Mouse (Mus musculus) kidney, embryonic 15.5 days (tissue): ENCODE data around the gene Snta1. TPM values are rescaled to one million over a fixed set of nuclear protein-coding genes. Genes with fewer than 3 reads are reported as not detected.

Experiments used
- ATAC-seq: fragments of 200-750 bp; cut with Nextera tagmentation; replicated peaks from 2 replicates; pipeline ENCODE4 v1.8.0; 2017; ENCODE audit warnings: moderate TSS enrichment; ENCODE audit not compliant: low FRiP score
- H3K27ac ChIP-seq: fragments of 300-500 bp; sonication (generic); 2 replicates; pipeline ENCODE4 v1.5.1; 2015; ENCODE audit warnings: mild to moderate bottlenecking, inconsistent platforms
- H3K27me3 ChIP-seq: fragments of 300-500 bp; sonication (generic); 2 replicates; pipeline ENCODE4 v1.6.1; 2015; ENCODE audit warnings: inconsistent platforms
- H3K36me3 ChIP-seq: fragments of 300-500 bp; sonication (generic); 2 replicates; pipeline ENCODE4 v1.6.1; 2015; ENCODE audit warnings: inconsistent platforms
- H3K4me1 ChIP-seq: fragments of 300-500 bp; sonication (generic); 2 replicates; pipeline ENCODE4 v1.6.1; 2015; ENCODE audit warnings: inconsistent platforms
- H3K4me2 ChIP-seq: fragments of 300-500 bp; sonication (generic); 2 replicates; pipeline ENCODE4 v1.6.1; 2015; ENCODE audit warnings: moderate library complexity, mild to moderate bottlenecking, inconsistent platforms
- H3K4me3 ChIP-seq: fragments of 300-500 bp; sonication (generic); replicated peaks from 2 replicates; pipeline ENCODE4 v1.5.1; 2015; ENCODE audit warnings: mild to moderate bottlenecking, inconsistent platforms
- H3K9ac ChIP-seq: fragments of 300-500 bp; sonication (generic); 2 replicates; pipeline ENCODE4 v1.6.1; 2015; ENCODE audit warnings: mild to moderate bottlenecking, inconsistent platforms
- H3K9me3 ChIP-seq: fragments of 300-500 bp; sonication (generic); replicated peaks from 2 replicates; pipeline ENCODE4 v1.6.1; 2016; ENCODE audit warnings: inconsistent platforms
- WGBS: fragments of 180-500 bp; shearing (Covaris S2); methylation state at CpG from one replicate; pipeline ENCODE4 v1.1.7; 2015; ENCODE audit warnings: mixed read lengths; 5-methylcytosine and 5-hydroxymethylcytosine counted together
- polyA plus RNA-seq: library from polyadenylated mRNA; unstranded; fragments of >200 nt; fragmentation: Nextera tagmentation; extraction: Ambion mirVana; gene quantifications from 2 replicates; pipeline ENCODE4 v1.2.1, GENCODE M21; 2015

The Snta1 gene
- polyA plus RNA-seq = 12.0 and 12.7 TPM in 2 replicates

DNA sequence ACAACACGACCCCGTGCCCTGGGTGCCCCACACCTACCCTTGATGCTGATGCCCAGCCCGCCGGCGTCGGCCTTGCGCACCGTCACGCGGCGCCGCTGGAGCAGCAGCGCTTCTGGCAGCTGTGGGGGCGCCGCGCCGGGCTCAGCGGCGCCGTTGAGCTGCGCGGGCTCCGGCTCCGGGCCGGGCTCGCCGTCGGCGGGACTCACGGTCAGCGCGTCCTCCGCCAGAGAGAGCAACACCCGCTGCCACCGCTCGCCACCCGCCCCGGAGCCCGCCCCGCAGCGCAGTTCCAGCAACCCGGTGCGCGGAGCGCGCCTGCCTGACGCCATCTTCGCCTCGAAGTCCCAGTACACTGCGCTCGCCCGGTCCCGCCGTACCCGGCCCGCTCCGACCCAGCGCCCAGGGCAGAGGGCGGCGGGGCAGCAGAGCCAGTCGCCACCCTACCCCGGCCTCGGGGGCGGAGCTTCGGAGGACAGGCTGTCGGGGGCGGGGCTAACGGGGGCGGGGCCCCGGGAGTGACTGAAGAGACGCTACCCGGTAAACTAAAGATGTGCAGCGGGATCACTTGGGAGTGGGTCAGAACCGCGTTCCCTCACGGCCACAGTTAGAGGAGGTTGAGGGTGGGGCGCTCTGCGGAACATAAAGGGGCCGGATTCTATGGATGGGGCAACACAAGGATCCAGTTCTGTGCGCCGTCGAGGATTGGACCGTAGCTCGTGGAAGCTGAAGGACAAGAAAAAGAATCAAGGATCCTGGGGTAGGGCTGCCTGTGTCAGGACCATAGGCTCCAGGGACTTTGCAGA lies at the start of gene Snta1:
TSS of gene Snta1 (minus strand) at position 457 of the 803 bp plus-strand sequence.
- H3K9me3 ChIP-seq = no peaks in the 10 kb centered on the region
- peak; percentile 89 for ATAC-seq
- H3K27ac ChIP-seq = 0 out of 2 replicates have a peak within 1 kb of the TSS, but pooled peaks have one; percentile 41
- peak within 1 kb of the TSS; percentile 69 for H3K9ac ChIP-seq
- H3K27me3 ChIP-seq = peaks cover 10% of the 10 kb centered on the region; the same call in 1 of the 2 replicates
- peak within 1 kb of the TSS; percentile 90 for H3K4me2 ChIP-seq
- peaks cover 27% of the 10 kb centered on the region for H3K4me1 ChIP-seq
- H3K4me3 ChIP-seq = peak within 1 kb of the TSS; percentile 76
- 2% methylated on average over 84 of the region's 84 CpGs for WGBS
- H3K36me3 ChIP-seq = no peaks in the 10 kb centered on the region

DNA sequence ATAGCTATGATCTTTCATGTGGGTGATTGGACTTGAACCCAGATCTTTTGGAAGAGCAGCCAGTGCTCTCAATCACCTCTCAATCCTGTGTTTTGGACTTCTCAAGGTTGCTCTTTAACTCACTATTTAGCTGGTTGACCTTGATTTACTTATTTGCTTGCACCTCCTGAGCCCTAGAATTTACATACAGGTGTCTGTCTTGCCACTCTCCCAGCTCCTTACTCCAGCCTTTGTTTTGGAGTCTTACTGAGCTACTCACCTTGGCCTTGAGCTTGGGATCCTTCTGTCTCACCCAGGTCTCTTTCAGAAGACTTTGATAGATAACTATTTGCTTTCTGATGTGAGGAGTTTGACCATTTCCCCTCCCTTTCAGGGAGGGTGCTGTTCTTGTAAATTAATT lies 48.7 kb upstream of the Snta1 start:
- H3K27ac ChIP-seq = 0 out of 2 replicates have a peak overlapping the region, but pooled peaks have one; percentile 9
- peaks cover 11% of the 10 kb centered on the region for H3K36me3 ChIP-seq
- no peak overlapping the region for H3K4me3 ChIP-seq
- no peak for ATAC-seq
- H3K27me3 ChIP-seq = no peaks in the 10 kb centered on the region
- no peak overlapping the region for H3K4me2 ChIP-seq
- no peak overlapping the region for H3K9ac ChIP-seq
- no peaks in the 10 kb centered on the region for H3K9me3 ChIP-seq
- H3K4me1 ChIP-seq = peaks cover 32% of the 10 kb centered on the region

DNA sequence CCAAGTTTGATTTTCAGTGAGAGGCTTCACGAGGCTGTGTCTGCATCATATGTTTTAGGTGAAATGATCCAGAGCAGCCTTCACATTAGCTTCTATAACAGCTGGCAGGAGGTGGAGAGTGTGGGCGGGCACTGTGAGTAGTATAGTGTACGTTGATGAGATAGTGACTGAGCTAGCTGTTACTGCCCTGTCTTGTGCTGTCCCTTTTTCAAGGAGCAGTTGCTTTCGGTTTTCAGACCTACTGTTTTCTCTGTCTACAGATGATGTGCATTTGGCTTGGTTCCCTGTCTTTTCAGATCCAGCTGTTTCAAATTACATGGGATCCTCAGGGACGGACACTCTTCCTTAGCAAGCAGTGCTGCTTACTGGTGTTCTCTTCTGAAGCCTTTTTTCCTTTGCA lies 47.9 kb upstream of the Snta1 start:
- Histone ChIP-seq H3K9me3 (no peaks in the 10 kb centered on the region), H3K4me3 (no peak overlapping the region), H3K4me2 (peak overlapping the region; percentile 25; the same call in 1 of the 2 replicates), H3K4me1 (peaks cover 32% of the 10 kb centered on the region), H3K36me3 (peaks cover 11% of the 10 kb centered on the region), H3K27me3 (no peaks in the 10 kb centered on the region), H3K9ac (no peak overlapping the region), H3K27ac (peak overlapping the region; percentile 87)
- 29% methylated on average over 5 of the region's 5 CpGs for WGBS
- ATAC-seq = peak; percentile 58; the same call in 1 of the 2 replicates

DNA sequence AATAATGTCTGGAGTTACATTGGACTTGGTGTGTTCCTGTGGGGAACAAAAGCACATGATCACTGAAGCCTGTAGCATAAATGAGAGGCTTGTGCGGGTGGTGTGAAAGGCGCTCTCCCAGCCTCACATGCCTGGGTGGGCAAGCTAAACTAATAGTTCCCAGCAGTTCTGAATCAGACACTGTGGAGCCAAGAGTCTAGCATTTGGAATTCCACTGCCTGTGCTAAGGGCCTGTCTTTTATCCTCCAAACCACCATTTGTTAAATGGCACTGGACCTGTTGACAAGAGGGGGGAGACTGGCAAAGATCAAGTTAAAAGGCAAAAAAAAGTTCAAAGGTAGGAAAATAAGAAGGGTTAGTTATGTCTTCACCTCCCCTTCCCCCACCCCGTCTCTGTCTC lies 46.7 kb upstream of the Snta1 start:
- Histone ChIP-seq H3K9me3 (no peaks in the 10 kb centered on the region), H3K4me3 (no peak overlapping the region), H3K27ac (peak overlapping the region; percentile 87), H3K36me3 (peaks cover 11% of the 10 kb centered on the region), H3K9ac (no peak overlapping the region), H3K4me2 (no peak overlapping the region), H3K4me1 (peaks cover 28% of the 10 kb centered on the region), H3K27me3 (no peaks in the 10 kb centered on the region)
- peak; percentile 87 for ATAC-seq
- WGBS = 33% methylated on average over 3 of the region's 3 CpGs

DNA sequence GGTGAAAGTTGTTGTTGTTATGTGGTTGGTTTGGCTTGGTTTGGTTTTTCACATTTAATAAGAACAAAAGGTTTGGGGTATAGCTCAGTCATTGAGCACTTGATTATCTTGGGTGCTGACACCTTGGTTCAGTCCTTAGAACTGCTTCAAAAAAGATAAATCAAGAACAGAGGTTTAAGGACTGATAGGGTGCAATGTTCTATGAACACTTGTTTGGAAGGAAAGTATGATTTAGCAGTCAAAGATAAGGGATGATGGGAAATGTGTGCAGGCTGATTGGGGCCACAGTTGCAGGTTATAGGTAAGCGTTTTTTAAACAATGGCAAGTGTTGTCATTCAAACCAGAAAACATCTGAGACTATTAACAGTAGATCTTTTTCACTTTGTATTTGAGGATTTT lies 46.2 kb upstream of the Snta1 start:
- no peak for ATAC-seq
- Histone ChIP-seq H3K9me3 (no peaks in the 10 kb centered on the region), H3K27me3 (no peaks in the 10 kb centered on the region), H3K4me3 (no peak overlapping the region), H3K4me1 (peaks cover 28% of the 10 kb centered on the region), H3K27ac (peak overlapping the region; percentile 87), H3K4me2 (no peak overlapping the region), H3K36me3 (peaks cover 11% of the 10 kb centered on the region), H3K9ac (no peak overlapping the region)
- 64% methylated on average over 1 of the region's 1 CpGs for WGBS

DNA sequence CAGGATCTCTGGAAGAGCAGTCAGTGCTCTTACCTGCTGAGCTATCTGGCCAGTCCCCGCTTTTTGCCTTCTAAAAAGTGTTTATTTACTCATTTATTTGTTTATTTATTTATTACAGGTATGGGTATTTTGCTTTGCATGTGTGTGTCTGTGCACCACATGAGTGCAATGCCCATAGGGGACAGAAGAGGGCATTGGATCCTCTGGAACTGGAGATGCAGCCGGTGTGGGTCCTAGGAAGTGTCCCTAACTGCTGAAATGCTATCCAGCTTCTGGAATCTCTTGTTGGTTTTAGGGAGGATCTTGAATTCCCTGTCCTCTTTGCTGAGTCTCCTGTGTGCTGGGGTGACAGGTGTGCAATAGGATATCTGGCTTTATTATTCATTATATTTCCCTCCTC lies 45.1 kb upstream of the Snta1 start:
- Histone ChIP-seq H3K4me1 (peaks cover 28% of the 10 kb centered on the region), H3K9ac (no peak overlapping the region), H3K36me3 (peaks cover 13% of the 10 kb centered on the region), H3K27me3 (no peaks in the 10 kb centered on the region), H3K4me2 (no peak overlapping the region), H3K27ac (no peak overlapping the region), H3K9me3 (no peaks in the 10 kb centered on the region), H3K4me3 (no peak overlapping the region)
- no peak for ATAC-seq
- WGBS = 90% methylated on average over 2 of the region's 2 CpGs

DNA sequence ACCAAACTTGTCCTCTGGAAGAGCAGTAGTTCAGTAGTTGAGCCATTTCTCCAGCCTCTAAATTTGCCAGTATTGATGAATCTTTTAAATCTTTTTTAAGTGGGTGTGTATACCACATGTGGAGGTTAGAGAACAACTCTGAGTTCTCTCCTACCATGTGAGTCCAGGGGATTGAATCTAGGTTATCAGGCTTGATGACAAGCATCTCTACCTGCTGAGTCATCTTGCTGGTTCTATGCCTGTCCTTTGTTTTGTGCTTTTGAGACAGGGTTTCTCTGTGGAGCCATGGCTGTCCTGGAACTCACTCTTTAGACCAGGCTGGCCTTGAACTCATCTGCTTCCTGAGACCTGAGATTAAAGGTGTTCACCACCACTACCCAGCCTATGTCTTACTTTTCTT lies 40.7 kb upstream of the Snta1 start:
- Histone ChIP-seq H3K4me2 (no peak overlapping the region), H3K9ac (no peak overlapping the region), H3K4me3 (no peak overlapping the region), H3K9me3 (no peaks in the 10 kb centered on the region), H3K4me1 (no peaks in the 10 kb centered on the region), H3K27ac (no peak overlapping the region), H3K27me3 (no peaks in the 10 kb centered on the region), H3K36me3 (peaks cover 16% of the 10 kb centered on the region)
- no peak for ATAC-seq

DNA sequence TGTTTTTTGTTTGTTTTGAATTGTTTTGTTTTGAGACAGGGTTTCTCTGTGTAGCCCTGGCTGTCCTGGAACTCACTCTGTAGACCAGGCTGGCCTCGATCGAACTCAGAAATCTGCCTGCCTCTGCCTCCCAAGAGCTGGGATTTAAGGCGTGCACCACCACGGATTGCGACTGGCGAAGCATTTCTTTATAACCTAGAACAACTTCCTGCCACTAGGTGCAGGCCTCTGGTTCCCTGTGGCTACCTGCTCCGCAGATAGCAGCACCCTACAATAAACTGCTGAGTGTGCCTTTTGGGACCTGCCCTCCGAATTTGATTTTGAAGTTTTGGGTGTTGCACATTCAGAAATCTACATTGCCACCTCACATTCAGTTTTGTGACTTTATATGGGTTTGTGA lies 39.9 kb upstream of the Snta1 start:
- H3K27me3 ChIP-seq = no peaks in the 10 kb centered on the region
- peaks cover 15% of the 10 kb centered on the region for H3K36me3 ChIP-seq
- no peak overlapping the region for H3K9ac ChIP-seq
- no peak overlapping the region for H3K4me2 ChIP-seq
- H3K4me3 ChIP-seq = no peak overlapping the region
- no peak overlapping the region for H3K27ac ChIP-seq
- H3K9me3 ChIP-seq = no peaks in the 10 kb centered on the region
- no peak for ATAC-seq
- H3K4me1 ChIP-seq = no peaks in the 10 kb centered on the region
- 98% methylated on average over 8 of the region's 8 CpGs for WGBS

DNA sequence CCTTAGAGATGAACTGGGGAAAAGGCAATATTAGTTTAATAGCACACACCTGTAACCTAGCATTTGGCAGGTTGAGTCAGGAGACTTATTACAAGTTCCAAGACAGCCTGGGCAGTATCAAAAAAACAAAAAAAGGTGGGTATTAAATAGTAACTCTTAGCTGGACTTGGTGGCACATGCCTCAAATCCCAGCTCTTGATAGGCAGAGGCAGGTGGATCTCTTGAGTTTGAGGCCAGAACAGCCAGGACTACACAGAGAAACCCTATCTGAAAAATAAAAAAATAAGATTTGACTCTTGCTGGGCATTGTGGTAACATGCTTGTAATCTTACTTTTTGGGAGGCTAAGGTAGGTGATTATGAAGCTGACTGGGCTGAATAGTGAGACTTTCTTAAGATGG lies 32.6 kb upstream of the Snta1 start:
- no peak overlapping the region for H3K27ac ChIP-seq
- H3K4me2 ChIP-seq = no peak overlapping the region
- no peak for ATAC-seq
- no peak overlapping the region for H3K4me3 ChIP-seq
- peaks cover 7% of the 10 kb centered on the region; the same call in 1 of the 2 replicates for H3K36me3 ChIP-seq
- no peak overlapping the region for H3K9ac ChIP-seq
- H3K9me3 ChIP-seq = no peaks in the 10 kb centered on the region
- H3K27me3 ChIP-seq = no peaks in the 10 kb centered on the region
- H3K4me1 ChIP-seq = peaks cover 23% of the 10 kb centered on the region

DNA sequence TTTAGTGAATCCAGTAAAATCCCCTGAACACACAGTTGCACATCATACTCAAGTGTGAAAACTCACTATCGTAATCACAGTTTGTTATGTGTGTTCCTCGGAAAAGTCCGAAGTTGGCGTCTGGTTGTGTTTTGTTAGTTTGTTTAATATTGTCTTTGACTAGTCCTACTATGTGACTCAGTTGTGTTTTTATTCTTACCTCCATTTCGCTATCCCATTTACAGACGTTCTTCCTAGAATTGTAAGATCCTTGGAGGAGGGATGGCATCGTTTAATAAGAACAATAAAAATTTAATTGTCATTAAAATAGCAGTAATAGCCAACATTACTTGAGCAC lies 29.3 kb upstream of the Snta1 start:
- Histone ChIP-seq H3K4me3 (peak overlapping the region; percentile 82), H3K4me1 (peaks cover 27% of the 10 kb centered on the region), H3K4me2 (peak overlapping the region; percentile 61), H3K9ac (peak overlapping the region; percentile 89), H3K27ac (peak overlapping the region; percentile 96), H3K27me3 (no peaks in the 10 kb centered on the region), H3K36me3 (no peaks in the 10 kb centered on the region; the same call in 1 of the 2 replicates), H3K9me3 (no peaks in the 10 kb centered on the region)
- 12% methylated on average over 7 of the region's 7 CpGs for WGBS
- no peak for ATAC-seq

DNA sequence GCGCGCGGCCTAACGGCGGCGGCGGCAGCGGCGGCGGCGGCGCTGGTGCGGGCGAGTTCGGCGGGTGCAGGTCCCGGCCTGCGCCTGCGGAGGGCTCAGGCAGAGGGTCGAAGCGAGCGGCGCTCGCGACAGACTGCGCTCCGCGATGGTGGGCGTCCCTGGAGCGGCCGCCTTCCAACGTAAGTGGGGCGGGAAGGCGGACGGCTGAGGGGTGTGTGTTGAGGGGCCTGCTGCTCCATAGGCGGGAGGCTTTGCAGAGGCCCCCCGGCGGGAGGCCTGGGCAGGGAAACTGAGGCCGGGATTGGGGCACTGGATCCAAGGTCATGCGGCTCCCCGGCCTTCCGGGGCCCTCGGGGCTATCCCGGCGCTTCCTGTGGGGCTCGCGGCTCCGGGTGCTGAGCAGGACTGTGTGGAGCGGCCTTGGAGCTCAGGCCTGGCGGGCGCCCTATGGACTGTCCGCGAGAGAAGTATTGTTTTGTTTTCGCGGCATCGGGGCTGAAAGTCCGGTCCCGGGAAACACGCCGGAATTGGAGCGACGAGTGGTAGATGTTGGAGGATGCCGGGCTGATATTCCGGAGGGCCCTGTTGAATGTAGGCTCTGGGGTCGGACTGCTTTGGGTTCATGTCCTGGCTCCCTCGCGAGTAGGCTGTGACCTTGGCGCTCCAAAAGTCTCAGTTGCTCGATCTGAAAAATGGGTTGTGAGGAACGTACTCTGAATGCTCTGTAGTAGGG lies 28.7 kb upstream of the Snta1 start, which contains the start of gene Cbfa2t2:
TSS of gene Cbfa2t2 (plus strand) at position 24 of the 733 bp plus-strand sequence.
- Histone ChIP-seq H3K9ac (peak within 1 kb of the TSS; percentile 89), H3K36me3 (no peaks in the 10 kb centered on the region; the same call in 1 of the 2 replicates), H3K27ac (peak within 1 kb of the TSS; percentile 96), H3K9me3 (no peaks in the 10 kb centered on the region), H3K4me2 (peak within 1 kb of the TSS; percentile 61), H3K4me3 (peak within 1 kb of the TSS; percentile 82), H3K4me1 (peaks cover 27% of the 10 kb centered on the region), H3K27me3 (no peaks in the 10 kb centered on the region)
- ATAC-seq = peak; percentile 87
- under 1% methylated on average over 70 of the region's 70 CpGs for WGBS

DNA sequence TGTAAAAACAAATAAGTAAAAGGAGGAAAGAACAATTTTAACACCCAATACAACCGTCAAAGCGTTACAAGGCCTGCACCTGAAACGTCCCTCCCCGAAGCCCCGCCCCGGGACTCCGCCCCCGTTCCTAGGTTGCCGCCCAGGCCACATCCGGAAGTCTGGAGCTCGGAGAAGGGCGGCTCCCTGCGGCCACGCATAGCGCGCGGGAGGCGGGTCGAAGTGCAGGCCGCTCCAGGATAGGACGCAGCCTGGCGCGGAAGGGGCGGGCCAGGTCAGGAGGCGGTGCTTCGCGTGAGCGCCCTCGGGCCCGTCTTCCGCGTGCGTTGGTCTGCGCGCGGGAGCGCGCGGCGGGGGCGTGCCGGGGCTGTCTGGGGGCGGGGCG lies 28.2 kb upstream of the Snta1 start:
- Histone ChIP-seq H3K9me3 (no peaks in the 10 kb centered on the region), H3K27ac (peak overlapping the region; percentile 96), H3K9ac (peak overlapping the region; percentile 89; the same call in 1 of the 2 replicates), H3K4me1 (peaks cover 27% of the 10 kb centered on the region), H3K4me3 (peak overlapping the region; percentile 82), H3K27me3 (no peaks in the 10 kb centered on the region), H3K4me2 (peak overlapping the region; percentile 61), H3K36me3 (no peaks in the 10 kb centered on the region)
- WGBS = under 1% methylated on average over 44 of the region's 44 CpGs
- ATAC-seq = peak; percentile 100
